Mouse (Mus musculus) ovary, postnatal 14 days (tissue): ENCODE measurements at regions not wholly inside any gene's neighbourhood (a gene's known extent, or its start where the extent isn't known, plus 50 kb on each side); places are given as distances from the start of the nearest gene placed in this dataset.
A peak's percentile ranks its signal among the peaks of the same experiment; 100 is the strongest.

Experiments
- DNase-seq: peaks from one replicate; pipeline ENCODE4 v3.0.0; 2022; ENCODE audit warnings: low spot score

GRCm38 (mm10) chr5:73875847-73876246 lies 192.4 kb downstream of the Usp46 start:
- no peak for DNase-seq

GRCm38 (mm10) chr5:73880936-73881335 lies 187.3 kb downstream of the Usp46 start:
- no peak for DNase-seq

GRCm38 (mm10) chr5:73881941-73882340 lies 186.3 kb downstream of the Usp46 start:
- DNase-seq = peak; percentile 21

- DNase-seq = no peak
Observed at GRCm38 (mm10) chr5:73884998-73885397, 183.2 kb downstream of the Usp46 start.

GRCm38 (mm10) chr5:73885691-73886090 lies 182.5 kb downstream of the Usp46 start:
- no peak for DNase-seq

- no peak for DNase-seq
Observed at GRCm38 (mm10) chr5:73887306-73887958, 180.8 kb downstream of the Usp46 start.

- DNase-seq = no peak
Observed at GRCm38 (mm10) chr5:73888391-73888790, 179.8 kb downstream of the Usp46 start.

- DNase-seq = no peak
Observed at GRCm38 (mm10) chr5:73889342-73889741, 178.9 kb downstream of the Usp46 start.

- no peak for DNase-seq
Observed at GRCm38 (mm10) chr5:73890942-73891341, 177.3 kb downstream of the Usp46 start.

GRCm38 (mm10) chr5:73891606-73892005 lies 176.6 kb downstream of the Usp46 start:
- DNase-seq = no peak

GRCm38 (mm10) chr5:73892440-73893225 lies 175.6 kb downstream of the Usp46 start:
- no peak for DNase-seq

- no peak for DNase-seq
Observed at GRCm38 (mm10) chr5:73895186-73895585, 173.0 kb downstream of the Usp46 start.

GRCm38 (mm10) chr5:73896785-73897184 lies 171.4 kb downstream of the Usp46 start:
- DNase-seq = no peak

- DNase-seq = no peak
Observed at GRCm38 (mm10) chr5:73901651-73902050, 166.6 kb downstream of the Usp46 start.

- DNase-seq = no peak
Observed at GRCm38 (mm10) chr5:73902470-73903218, 165.6 kb downstream of the Usp46 start.

- no peak for DNase-seq
Observed at GRCm38 (mm10) chr5:73903219-73903570, 165.0 kb downstream of the Usp46 start.

GRCm38 (mm10) chr5:73904146-73904811 lies 164.0 kb downstream of the Usp46 start:
- DNase-seq = no peak

GRCm38 (mm10) chr5:73912149-73912548 lies 156.1 kb downstream of the Usp46 start:
- no peak for DNase-seq

GRCm38 (mm10) chr5:73913116-73913515 lies 155.1 kb downstream of the Usp46 start:
- DNase-seq = no peak

GRCm38 (mm10) chr5:73918011-73918410 lies 150.2 kb downstream of the Usp46 start:
- no peak for DNase-seq

GRCm38 (mm10) chr5:73919936-73920335 lies 148.3 kb downstream of the Usp46 start:
- DNase-seq = no peak

- DNase-seq = no peak
Observed at GRCm38 (mm10) chr5:73927534-73927933, 140.7 kb downstream of the Usp46 start.
